Mouse (Mus musculus) ES-E14 (cell line): Measurements from ENCODE around the gene Meltf. TPM values are rescaled to one million over a fixed set of nuclear protein-coding genes. Genes with fewer than 3 reads are reported as not detected.
A peak's percentile ranks its signal among the peaks of the same experiment; 100 is the strongest.
"Not testable (repeated sequence)": the region's sequence is repeated elsewhere in the genome, so short reads cannot be mapped to it uniquely, and the experiment has no call there.

ENCODE experiments used
- DNase-seq: peaks from one replicate; pipeline ENCODE4 v3.0.0-alpha.2; 2013; ENCODE audit warnings: low read depth, low spot score
- H3K27ac ChIP-seq: 2 replicates; pipeline ENCODE4 v1.5.1; 2012; ENCODE audit warnings: low read depth, mild to moderate bottlenecking, low read length, moderate library complexity, mixed read lengths; ENCODE audit not compliant: poor library complexity, insufficient read depth, severe bottlenecking
- H3K36me3 ChIP-seq: 2 replicates; pipeline ENCODE4 v1.6.1; 2012; ENCODE audit warnings: mild to moderate bottlenecking, low read length, moderate library complexity, mixed read lengths; ENCODE audit not compliant: control insufficient read depth, poor library complexity, insufficient read depth, severe bottlenecking
- H3K4me1 ChIP-seq, 2 experiments: fragments of 150-350 bp in 1 of 2; sonication (generic) in 1 of 2; 2 replicates each; pipeline ENCODE4 v1.6.1; 2012; ENCODE audit warnings: low read length in 2 of 2, mild to moderate bottlenecking in 1 of 2, mixed read lengths in 1 of 2; ENCODE audit not compliant: control insufficient read depth in 2 of 2, insufficient read depth in 2 of 2, poor library complexity in 1 of 2
- H3K4me3 ChIP-seq, 2 experiments: fragments of 150-350 bp in 1 of 2; sonication (generic) in 1 of 2; 2 replicates each; pipeline ENCODE4 v1.5.1; 2012; ENCODE audit warnings: low read length in 2 of 2, low read depth in 1 of 2, mild to moderate bottlenecking in 1 of 2, mixed read lengths in 1 of 2; ENCODE audit not compliant: insufficient read depth in 1 of 2, poor library complexity in 1 of 2, severe bottlenecking in 1 of 2
- H3K9ac ChIP-seq: 2 replicates; pipeline ENCODE4 v1.6.1; 2012; ENCODE audit warnings: low read depth, mild to moderate bottlenecking, low read length, mixed read lengths; ENCODE audit not compliant: poor library complexity, insufficient read depth, severe bottlenecking
- H3K9me3 ChIP-seq: fragments of 150-350 bp; sonication (generic); 2 replicates; pipeline ENCODE4 v1.6.1; 2012; ENCODE audit warnings: low read depth, mild to moderate bottlenecking, low read length; ENCODE audit not compliant: control insufficient read depth, insufficient read depth
- CHD2 ChIP-seq: IDR thresholded peaks from 2 replicates; pipeline ENCODE4 v1.6.1; 2014; ENCODE audit warnings: mild to moderate bottlenecking, low read depth, low read length, inconsistent platforms
- HCFC1 ChIP-seq: IDR thresholded peaks from 2 replicates; pipeline ENCODE4 v1.6.1; 2012; ENCODE audit warnings: low read length, inconsistent platforms, borderline replicate concordance; ENCODE audit not compliant: insufficient read depth
- MAFK ChIP-seq: IDR thresholded peaks from 2 replicates; pipeline ENCODE4 v1.6.1; 2014; ENCODE audit warnings: mild to moderate bottlenecking, low read depth, low read length, inconsistent platforms; ENCODE audit not compliant: insufficient read depth
- ZC3H11A ChIP-seq: IDR thresholded peaks from 2 replicates; pipeline ENCODE4 v1.6.1; 2012; ENCODE audit warnings: low read depth, mild to moderate bottlenecking, inconsistent platforms, low read length, borderline replicate concordance
- ZNF384 ChIP-seq: IDR thresholded peaks from 2 replicates; pipeline ENCODE4 v1.6.1; 2012; ENCODE audit warnings: low read depth, low read length, inconsistent platforms
- in situ Hi-C, 2 experiments: fragments of 600-800 bp; cut with MboI; formaldehyde crosslinking; loops; one replicate each; pipeline ENCODE4 v1.15.1; 2025; ENCODE audit warnings: low sequenced_read_pairs in 2 of 2, inconsistent platforms in 1 of 2; ENCODE audit not compliant: unreplicated experiment in 2 of 2
- total RNA-seq: library from RNA; depleted of rRNA; stranded (reverse); fragments of 300-350 nt; gene quantifications from 2 replicates; pipeline ENCODE4 v1.2.3, GENCODE M21; 2012; rRNA removed

The Meltf gene
- total RNA-seq, 1 experiment: 0.40 TPM

GRCm38 (mm10) chr16:31945372-31945771 lies 66.8 kb downstream of the Meltf start:
- in situ Hi-C loops: no loop called here

GRCm38 (mm10) chr16:31945986-31946385 lies 67.4 kb downstream of the Meltf start:
- H3K4me3 ChIP-seq, H3K4me1 ChIP-seq, DNase-seq, H3K27ac ChIP-seq, H3K9ac ChIP-seq, H3K9me3 ChIP-seq, H3K36me3 ChIP-seq, in situ Hi-C loops: not testable (repeated sequence)

More at GRCm38 (mm10) chr16:31945372-31945771, 66.8 kb downstream of the Meltf start:
- H3K9me3 ChIP-seq: no peaks in the 10 kb centered on the region
- no peak for TF ChIP-seq MAFK
- H3K9ac ChIP-seq: no peak overlapping the region
- 0 out of 2 replicates have a peak, but pooled peaks cover 2% of the 10 kb centered on the region for H3K36me3 ChIP-seq
- DNase-seq: no peak
- peaks cover 2 to 11% of the 10 kb centered on the region in 2 experiments; a peak in 1 of 4 replicates for H3K4me1 ChIP-seq
- H3K27ac ChIP-seq: no peak overlapping the region
- no peak overlapping the region for H3K4me3 ChIP-seq

GRCm38 (mm10) chr16:31947333-31947732 lies 68.7 kb downstream of the Meltf start:
- TF ChIP-seq MAFK: no peak
- no peak for TF ChIP-seq ZC3H11A
- TF ChIP-seq ZNF384: no peak
- no peak for TF ChIP-seq CHD2
- TF ChIP-seq HCFC1: no peak
- Histone ChIP-seq H3K9me3 (no peaks in the 10 kb centered on the region), H3K9ac (peak overlapping the region; percentile 86; the same call in 1 of the 2 replicates), H3K4me3 (peak overlapping the region; percentile 90 to 99), H3K36me3 (peaks cover 2% of the 10 kb centered on the region; the same call in 1 of the 2 replicates), H3K4me1 (peaks cover 2 to 8% of the 10 kb centered on the region in 2 experiments; a peak in 1 of 4 replicates), H3K27ac (no peak overlapping the region)
- in situ Hi-C loops: no loop called here
- DNase-seq: no peak

GRCm38 (mm10) chr16:31947901-31948316 lies 69.3 kb downstream of the Meltf start:
- Histone ChIP-seq H3K27ac (peak overlapping the region; percentile 38), H3K9me3 (no peaks in the 10 kb centered on the region), H3K36me3 (peaks cover 2% of the 10 kb centered on the region; the same call in 1 of the 2 replicates), H3K9ac (peak overlapping the region; percentile 86), H3K4me1 (peaks cover 2 to 8% of the 10 kb centered on the region in 2 experiments; a peak in 1 of 4 replicates), H3K4me3 (peak overlapping the region; percentile 90 to 99)
- no peak for TF ChIP-seq ZNF384
- no peak for TF ChIP-seq HCFC1
- TF ChIP-seq CHD2: no peak
- TF ChIP-seq ZC3H11A: no peak
- TF ChIP-seq MAFK: no peak
- no peak for DNase-seq
- in situ Hi-C loops: no loop called here

GRCm38 (mm10) chr16:31948345-31948774 lies 69.8 kb downstream of the Meltf start, which contains the start of the genes 0610012G03Rik and Ncbp2:
TSS of gene 0610012G03Rik (minus strand) at chr16:31948494.
TSS of gene Ncbp2 (plus strand) at chr16:31948513.
- Histone ChIP-seq H3K9me3 (no peaks in the 10 kb centered on the region), H3K36me3 (peaks cover 2% of the 10 kb centered on the region; the same call in 1 of the 2 replicates), H3K4me3 (peak within 1 kb of the TSS; percentile 90 to 99), H3K27ac (peak within 1 kb of the TSS; percentile 38), H3K9ac (peak within 1 kb of the TSS; percentile 92), H3K4me1 (peaks cover 2 to 8% of the 10 kb centered on the region in 2 experiments; a peak in 1 of 4 replicates)
- TF ChIP-seq ZC3H11A: no peak
- peak; percentile 94 for TF ChIP-seq HCFC1
- no peak for TF ChIP-seq MAFK
- TF ChIP-seq CHD2: no peak
- peak; percentile 89 for DNase-seq
- in situ Hi-C loops: no loop called here

Other genes starting within 250 kb of the Meltf start
- gene Dlg1, start 215.4 kb upstream of the Meltf start, total RNA-seq: 58.1 and 70.3 TPM in 2 replicates
- gene Pigz, start 55.0 kb downstream of the Meltf start, total RNA-seq: 0.42 and 0.71 TPM in 2 replicates
- gene 0610012G03Rik, start 69.7 kb downstream of the Meltf start, total RNA-seq: 27.5 and 27.8 TPM in 2 replicates
- 82.0 and 84.4 TPM in 2 replicates for gene Ncbp2, start 69.7 kb downstream of the Meltf start, total RNA-seq
- 12.6 and 16.3 TPM in 2 replicates for gene Senp5, start 124.5 kb downstream of the Meltf start, total RNA-seq
- gene Pak2, start 200.5 kb downstream of the Meltf start, total RNA-seq: 17.9 and 26.9 TPM in 2 replicates
- 59.5 and 86.2 TPM in 2 replicates for gene Pigx, start 220.9 kb downstream of the Meltf start, total RNA-seq
- 8.9 and 11.9 TPM in 2 replicates for gene Cep19, start 221.0 kb downstream of the Meltf start, total RNA-seq